Mouse (Mus musculus) embryonic facial prominence, embryonic 15.5 days (tissue): ENCODE data around the gene Kif21b. TPM values are rescaled to one million over a fixed set of nuclear protein-coding genes. Genes with fewer than 3 reads are reported as not detected.

Source experiments
- ATAC-seq: fragments of 200-750 bp; cut with Nextera tagmentation; 2 replicates; pipeline ENCODE4 v1.8.0; 2017; ENCODE audit warnings: low read depth, moderate TSS enrichment; ENCODE audit not compliant: insufficient number of reproducible peaks, low FRiP score, low TSS enrichment
- H3K27ac ChIP-seq: fragments of 300-500 bp; sonication (generic); replicated peaks from 2 replicates; pipeline ENCODE4 v1.5.1; 2015; ENCODE audit warnings: mild to moderate bottlenecking, inconsistent platforms
- H3K27me3 ChIP-seq: fragments of 300-500 bp; sonication (generic); 2 replicates; pipeline ENCODE4 v1.6.1; 2015; ENCODE audit warnings: inconsistent platforms
- H3K36me3 ChIP-seq: fragments of 300-500 bp; sonication (generic); 2 replicates; pipeline ENCODE4 v1.6.1; 2015; ENCODE audit warnings: mild to moderate bottlenecking, inconsistent platforms
- H3K4me1 ChIP-seq: fragments of 300-500 bp; sonication (generic); 2 replicates; pipeline ENCODE4 v1.6.1; 2015; ENCODE audit warnings: inconsistent platforms
- H3K4me2 ChIP-seq: fragments of 300-500 bp; sonication (generic); replicated peaks from 2 replicates; pipeline ENCODE4 v1.6.1; 2015; ENCODE audit warnings: mild to moderate bottlenecking, inconsistent platforms
- H3K4me3 ChIP-seq: fragments of 300-500 bp; sonication (generic); replicated peaks from 2 replicates; pipeline ENCODE4 v1.5.1; 2015; ENCODE audit warnings: mild to moderate bottlenecking, inconsistent platforms
- H3K9ac ChIP-seq: fragments of 300-500 bp; sonication (generic); 2 replicates; pipeline ENCODE4 v1.6.1; 2015; ENCODE audit warnings: inconsistent platforms
- H3K9me3 ChIP-seq: fragments of 300-500 bp; sonication (generic); replicated peaks from 2 replicates; pipeline ENCODE4 v1.6.1; 2016; ENCODE audit warnings: inconsistent platforms
- WGBS: fragments of 180-500 bp; shearing (Covaris S2); methylation state at CpG from one replicate; pipeline ENCODE4 v1.1.7; 2015; 5-methylcytosine and 5-hydroxymethylcytosine counted together
- polyA plus RNA-seq: library from polyadenylated mRNA; unstranded; fragments of >200 nt; fragmentation: Nextera tagmentation; extraction: Ambion mirVana; gene quantifications from 2 replicates; pipeline ENCODE4 v1.2.1, GENCODE M21; 2015

Kif21b gene
- polyA plus RNA-seq, 1 experiment from 2014 or later: 2.8 TPM

- Histone ChIP-seq H3K4me2 (no peak overlapping the region), H3K9me3 (no peaks in the 10 kb centered on the region), H3K4me3 (no peak overlapping the region), H3K36me3 (no peaks in the 10 kb centered on the region), H3K27ac (no peak overlapping the region), H3K4me1 (no peaks in the 10 kb centered on the region), H3K9ac (no peak overlapping the region), H3K27me3 (no peaks in the 10 kb centered on the region)
- 87% methylated on average over 5 of the region's 5 CpGs for WGBS
- no peak for ATAC-seq
These were observed 58.8 kb downstream of the Kif21b start for GRCm38 (mm10) chr1:136190033-136190432.

- ATAC-seq: no peak
- Histone ChIP-seq H3K4me2 (no peak within 1 kb of the TSS), H3K27me3 (no peaks in the 10 kb centered on the region), H3K4me3 (no peak within 1 kb of the TSS), H3K36me3 (peaks cover 19% of the 10 kb centered on the region; the same call in 1 of the 2 replicates), H3K4me1 (peaks cover 9% of the 10 kb centered on the region; the same call in 1 of the 2 replicates), H3K9ac (no peak within 1 kb of the TSS), H3K27ac (no peak within 1 kb of the TSS), H3K9me3 (no peaks in the 10 kb centered on the region)
- WGBS: 34% methylated on average over 3 of the region's 3 CpGs
These were observed 81.6 kb downstream of the Kif21b start, which contains the start of gene Mroh3 for GRCm38 (mm10) chr1:136212803-136213202. Gene Mroh3 (minus strand): TSS chr1:136212828.

DNA sequence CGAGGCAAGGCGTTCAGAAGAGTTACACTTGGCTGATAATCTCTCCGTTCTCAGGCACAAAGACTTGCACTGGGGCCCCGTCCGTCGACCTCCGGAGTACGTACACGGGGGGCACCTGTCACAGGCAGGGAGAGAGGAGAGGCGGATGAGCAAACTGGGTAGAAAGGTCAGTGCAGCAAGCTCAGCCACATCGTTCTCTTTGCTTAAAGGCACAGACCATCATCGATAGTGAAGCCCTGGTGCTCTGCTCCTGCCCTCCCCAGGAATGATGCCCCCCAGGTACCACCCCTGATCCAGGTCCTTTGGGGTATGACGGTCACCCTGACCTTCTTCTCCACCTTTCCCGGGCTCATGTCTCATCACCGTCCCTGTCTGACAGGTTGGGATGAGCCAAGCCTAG is 83.1 kb downstream of the Kif21b start:
- no peak for ATAC-seq
- WGBS: 80% methylated on average over 15 of the region's 15 CpGs
- peaks cover 32% of the 10 kb centered on the region; the same call in 1 of the 2 replicates for H3K36me3 ChIP-seq

GRCm38 (mm10) chr1:136220037-136220871 is 89.1 kb downstream of the Kif21b start:
- Histone ChIP-seq H3K4me2 (no peak overlapping the region), H3K4me1 (peaks cover 15% of the 10 kb centered on the region), H3K27me3 (no peaks in the 10 kb centered on the region), H3K36me3 (peaks cover 49% of the 10 kb centered on the region), H3K27ac (no peak overlapping the region), H3K9me3 (no peaks in the 10 kb centered on the region), H3K4me3 (no peak overlapping the region), H3K9ac (no peak overlapping the region)
- ATAC-seq: peak; percentile 41; the same call in 1 of the 2 replicates
- 63% methylated on average over 10 of the region's 10 CpGs for WGBS

More for the DNA sequence above, 83.1 kb downstream of the Kif21b start:
- no peak overlapping the region for H3K9ac ChIP-seq
- H3K4me3 ChIP-seq: no peak overlapping the region
- no peaks in the 10 kb centered on the region for H3K9me3 ChIP-seq
- H3K4me1 ChIP-seq: peaks cover 9% of the 10 kb centered on the region; the same call in 1 of the 2 replicates
- H3K4me2 ChIP-seq: no peak overlapping the region
- H3K27me3 ChIP-seq: no peaks in the 10 kb centered on the region
- H3K27ac ChIP-seq: no peak overlapping the region

DNA sequence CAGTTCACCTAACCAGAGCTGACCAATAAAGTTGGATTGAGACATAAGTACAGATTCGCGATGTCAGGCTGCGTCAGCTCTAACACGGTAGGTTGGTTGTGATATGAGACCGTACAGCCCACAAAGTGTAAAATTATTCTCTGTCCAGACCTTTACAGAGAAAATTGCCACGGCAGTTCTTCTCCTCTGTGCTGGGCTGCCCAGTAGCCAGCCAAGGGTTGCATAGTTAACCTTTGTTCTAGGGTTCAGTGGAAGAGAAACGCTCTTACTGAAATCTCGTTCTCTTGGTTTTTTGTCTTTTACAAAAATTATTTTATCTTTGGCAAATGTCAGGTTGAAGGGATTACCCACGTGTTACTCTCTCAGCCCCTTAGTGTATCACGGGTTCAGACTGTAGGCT is 91.2 kb downstream of the Kif21b start:
- H3K4me1 ChIP-seq: peaks cover 6% of the 10 kb centered on the region
- H3K4me2 ChIP-seq: no peak overlapping the region
- H3K9me3 ChIP-seq: no peaks in the 10 kb centered on the region
- 85% methylated on average over 10 of the region's 10 CpGs for WGBS
- H3K27ac ChIP-seq: no peak overlapping the region
- no peak overlapping the region for H3K9ac ChIP-seq
- no peak overlapping the region for H3K4me3 ChIP-seq
- H3K36me3 ChIP-seq: peaks cover 44% of the 10 kb centered on the region
- H3K27me3 ChIP-seq: no peaks in the 10 kb centered on the region
- ATAC-seq: no peak

- Histone ChIP-seq H3K9me3 (no peaks in the 10 kb centered on the region), H3K9ac (no peak overlapping the region), H3K4me3 (no peak overlapping the region), H3K27ac (no peak overlapping the region), H3K36me3 (peaks cover 29% of the 10 kb centered on the region), H3K4me2 (no peak overlapping the region), H3K27me3 (no peaks in the 10 kb centered on the region), H3K4me1 (peaks cover 19% of the 10 kb centered on the region)
- 82% methylated on average over 10 of the region's 10 CpGs for WGBS
- ATAC-seq: no peak
These were observed 92.7 kb downstream of the Kif21b start for GRCm38 (mm10) chr1:136223758-136224342.

- Histone ChIP-seq H3K9ac (no peak overlapping the region), H3K4me1 (peaks cover 33% of the 10 kb centered on the region), H3K27ac (no peak overlapping the region), H3K4me2 (no peak overlapping the region), H3K9me3 (no peaks in the 10 kb centered on the region), H3K36me3 (peaks cover 22% of the 10 kb centered on the region), H3K27me3 (no peaks in the 10 kb centered on the region), H3K4me3 (no peak overlapping the region)
- 95% methylated on average over 8 of the region's 8 CpGs for WGBS
- no peak for ATAC-seq
These were observed 94.7 kb downstream of the Kif21b start for GRCm38 (mm10) chr1:136225846-136226245.

DNA sequence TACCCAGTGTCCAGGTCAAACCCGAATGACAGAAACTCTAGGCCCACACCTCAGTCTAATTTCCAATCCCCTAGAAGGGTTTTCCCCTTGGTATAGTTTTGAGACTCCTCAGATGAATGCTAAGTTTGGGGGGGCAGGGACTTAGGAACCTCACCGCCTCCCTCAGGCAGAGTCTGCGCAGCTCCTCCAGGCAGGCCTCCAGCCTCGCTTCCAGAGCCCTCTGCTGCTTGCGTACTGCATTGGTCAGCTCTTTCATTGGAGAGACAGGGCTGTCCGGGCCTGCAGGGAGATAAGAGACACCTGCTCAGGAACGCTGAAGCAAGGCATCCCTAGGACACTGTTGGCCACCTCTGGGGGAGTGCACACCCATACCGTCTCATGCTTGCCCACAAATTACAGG is 95.4 kb downstream of the Kif21b start:
- no peaks in the 10 kb centered on the region for H3K27me3 ChIP-seq
- 85% methylated on average over 8 of the region's 8 CpGs for WGBS
- H3K9me3 ChIP-seq: no peaks in the 10 kb centered on the region
- H3K27ac ChIP-seq: no peak overlapping the region
- peaks cover 41% of the 10 kb centered on the region for H3K4me1 ChIP-seq
- ATAC-seq: no peak
- no peak overlapping the region for H3K4me2 ChIP-seq
- no peak overlapping the region for H3K4me3 ChIP-seq
- no peak overlapping the region for H3K9ac ChIP-seq
- peaks cover 22% of the 10 kb centered on the region for H3K36me3 ChIP-seq

Other genes with a start within 250 kb of the Kif21b start
- gene Pkp1, start 212.2 kb upstream of the Kif21b start, polyA plus RNA-seq: 67.2 and 67.5 TPM in 2 replicates
- gene Igfn1, start 125.0 kb upstream of the Kif21b start, polyA plus RNA-seq: 0.09 and 0.12 TPM in 2 replicates
- gene Tmem9, start 123.2 kb upstream of the Kif21b start, polyA plus RNA-seq: 172 and 176 TPM in 2 replicates
- 1.3 and 3.0 TPM in 2 replicates for gene Ascl5, start 80.6 kb upstream of the Kif21b start, polyA plus RNA-seq
- 5.2 and 7.8 TPM in 2 replicates for gene Cacna1s, start 78.6 kb upstream of the Kif21b start, polyA plus RNA-seq
- 0.32 TPM in 1 of 2 replicates, not detected in the other for gene Mroh3, start 81.4 kb downstream of the Kif21b start, polyA plus RNA-seq
- 16.6 and 19.4 TPM in 2 replicates for gene Inava, start 102.9 kb downstream of the Kif21b start, polyA plus RNA-seq
- not detected in 2 replicates for gene Gpr25, start 129.5 kb downstream of the Kif21b start, polyA plus RNA-seq
- 11.2 and 12.4 TPM in 2 replicates for gene Camsap2, start 214.7 kb downstream of the Kif21b start, polyA plus RNA-seq